Mouse (Mus musculus): ENCODE results near the gene Vsx1.

Vsx1 gene

GRCm38 (mm10) chr2:150667065-150667819 is 21.9 kb downstream of the Vsx1 start:
- no peak for DNase-seq

- DNase-seq = no peak
Observed at GRCm38 (mm10) chr2:150666723-150667064, 22.5 kb downstream of the Vsx1 start.

- DNase-seq = no peak
Observed at GRCm38 (mm10) chr2:150665534-150666451, 23.4 kb downstream of the Vsx1 start.

- no peak for DNase-seq
Observed at GRCm38 (mm10) chr2:150665006-150665405, 24.2 kb downstream of the Vsx1 start.

GRCm38 (mm10) chr2:150664152-150664920 is 24.8 kb downstream of the Vsx1 start:
- no peak for DNase-seq

- DNase-seq = no peak
Observed at GRCm38 (mm10) chr2:150663255-150663654, 25.9 kb downstream of the Vsx1 start.

GRCm38 (mm10) chr2:150662007-150662406 is 27.2 kb downstream of the Vsx1 start:
- no peak for DNase-seq

GRCm38 (mm10) chr2:150660668-150661451 is 28.3 kb downstream of the Vsx1 start:
- no peak for DNase-seq

- DNase-seq = no peak
Observed at GRCm38 (mm10) chr2:150660049-150660448, 29.1 kb downstream of the Vsx1 start.

GRCm38 (mm10) chr2:150656975-150657768 is 32.0 kb downstream of the Vsx1 start:
- no peak for DNase-seq

- no peak for DNase-seq
Observed at GRCm38 (mm10) chr2:150656112-150656511, 33.0 kb downstream of the Vsx1 start.

- no peak for DNase-seq
Observed at GRCm38 (mm10) chr2:150655290-150655689, 33.9 kb downstream of the Vsx1 start.

- no peak for DNase-seq
Observed at GRCm38 (mm10) chr2:150654814-150655213, 34.3 kb downstream of the Vsx1 start.

- no peak for DNase-seq
Observed at GRCm38 (mm10) chr2:150651366-150651765, 37.8 kb downstream of the Vsx1 start.

- DNase-seq = no peak
Observed at GRCm38 (mm10) chr2:150650511-150651074, 38.6 kb downstream of the Vsx1 start.

GRCm38 (mm10) chr2:150648300-150648895 is 40.8 kb downstream of the Vsx1 start:
- no peak for DNase-seq

- DNase-seq = no peak
Observed at GRCm38 (mm10) chr2:150647681-150648299, 41.4 kb downstream of the Vsx1 start.

GRCm38 (mm10) chr2:150646411-150647121 is 42.6 kb downstream of the Vsx1 start:
- no peak for DNase-seq

- no peak for DNase-seq
Observed at GRCm38 (mm10) chr2:150645225-150645624, 43.9 kb downstream of the Vsx1 start.

All from cerebellum, adult 11 months (tissue).